Mouse (Mus musculus): Measurements from ENCODE around the gene Tex44. TPM values are rescaled to one million over a fixed set of nuclear protein-coding genes. Genes with fewer than 3 reads are reported as not detected.

Gene Tex44
- not detected for polyA plus RNA-seq (2017; shearing (Covaris generic))

GRCm38 (mm10) chr1:86426128-86426527, at the start of gene Tex44, which contains the start of gene Nmur1:
Tex44 (plus strand) TSS chr1:86426329.
Nmur1 (minus strand) TSS chr1:86426228.

Other genes starting within 250 kb of the Tex44 start
- gene B3gnt7, start 123.5 kb upstream of the Tex44 start, polyA plus RNA-seq (2017; shearing (Covaris generic)): not detected
- 442 TPM for gene Ncl, start 66.9 kb upstream of the Tex44 start, polyA plus RNA-seq (2017; shearing (Covaris generic))
- gene Nmur1, start 101 bp upstream of the Tex44 start, polyA plus RNA-seq (2017; shearing (Covaris generic)): 1.9 TPM
- 1,686 TPM for gene Ptma, start 100.4 kb downstream of the Tex44 start, polyA plus RNA-seq (2017; shearing (Covaris generic))
- gene Pde6d, start 156.3 kb downstream of the Tex44 start, polyA plus RNA-seq (2017; shearing (Covaris generic)): 54.2 TPM
- 34.9 TPM for gene Cops7b, start 156.6 kb downstream of the Tex44 start, polyA plus RNA-seq (2017; shearing (Covaris generic))
- not detected for gene Nppc, start 244.2 kb downstream of the Tex44 start, polyA plus RNA-seq (2017; shearing (Covaris generic))